Mouse (Mus musculus) kidney, adult 9 months (tissue): ENCODE data around the gene Tbrg4.

ENCODE experiments used
- DNase-seq: peaks from one replicate; pipeline ENCODE4 v3.0.0; 2022

Tbrg4 gene

DNA sequence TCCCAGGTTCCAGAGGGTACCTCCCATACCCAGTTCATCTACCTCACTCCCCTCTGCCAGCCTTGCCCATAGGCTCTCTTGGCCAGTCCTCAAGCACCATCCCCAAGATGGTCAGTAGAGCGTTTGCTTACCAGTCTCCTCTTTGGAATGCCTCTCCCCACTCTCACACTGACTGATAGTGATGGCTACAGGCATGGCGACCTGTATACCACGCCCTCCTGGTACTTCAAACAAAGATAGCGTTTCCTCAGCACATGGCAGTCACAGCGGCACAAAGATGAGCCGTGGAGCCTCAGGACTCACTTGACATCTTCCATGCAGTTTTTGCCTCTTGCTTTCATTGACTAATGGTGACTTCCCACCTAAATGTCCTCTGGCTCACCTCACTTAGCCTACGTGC, 36.0 kb downstream of the Tbrg4 start:
- DNase-seq, result no peak

DNA sequence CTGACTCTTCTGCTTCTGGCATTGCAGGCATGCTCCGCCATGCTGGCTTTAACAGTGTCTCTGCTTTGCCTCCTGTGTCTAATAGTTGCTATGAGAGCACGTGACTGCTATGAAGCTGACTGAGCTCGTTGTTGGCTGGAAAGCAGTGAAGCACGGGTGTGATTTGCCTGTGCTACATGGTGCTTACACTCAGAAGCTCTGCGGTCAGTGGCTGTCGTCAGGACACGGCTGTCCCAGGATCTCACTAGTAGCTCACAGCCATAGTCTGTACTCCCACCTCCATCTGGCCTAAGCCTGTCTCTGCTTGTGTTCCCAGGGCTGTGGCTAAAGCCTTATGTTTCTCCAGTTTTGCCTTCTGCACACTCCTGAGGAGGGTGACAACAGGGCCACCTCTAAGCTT, 37.6 kb downstream of the Tbrg4 start:
- DNase-seq, result no peak

- DNase-seq, result no peak
Measured at GRCm38 (mm10) chr11:6587249-6587940, 38.5 kb downstream of the Tbrg4 start.

GRCm38 (mm10) chr11:6586660-6587059, 39.2 kb downstream of the Tbrg4 start:
- peak; percentile 24 for DNase-seq

DNA sequence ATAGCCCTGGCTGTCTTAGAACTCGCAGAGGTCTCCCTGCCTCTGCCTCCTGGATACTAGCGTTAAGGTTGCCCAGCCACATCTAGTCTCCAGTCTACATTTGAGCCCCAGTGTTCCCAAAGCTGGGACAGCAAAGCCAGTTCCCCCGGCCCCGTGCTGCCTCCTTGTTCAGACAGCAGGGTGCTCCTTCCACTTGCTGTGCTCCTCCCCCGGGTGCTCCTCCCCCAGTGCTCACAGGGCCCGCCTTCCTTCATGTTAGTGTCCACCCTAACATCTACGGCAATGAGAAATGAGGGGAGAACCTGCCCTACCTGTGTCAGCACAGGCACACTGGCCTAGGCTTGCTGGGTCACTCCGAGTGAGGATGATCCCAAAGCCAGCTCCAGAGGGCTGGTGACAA, 40.1 kb downstream of the Tbrg4 start:
- DNase-seq, result no peak

GRCm38 (mm10) chr11:6581560-6581959, 44.3 kb downstream of the Tbrg4 start:
- no peak for DNase-seq

DNA sequence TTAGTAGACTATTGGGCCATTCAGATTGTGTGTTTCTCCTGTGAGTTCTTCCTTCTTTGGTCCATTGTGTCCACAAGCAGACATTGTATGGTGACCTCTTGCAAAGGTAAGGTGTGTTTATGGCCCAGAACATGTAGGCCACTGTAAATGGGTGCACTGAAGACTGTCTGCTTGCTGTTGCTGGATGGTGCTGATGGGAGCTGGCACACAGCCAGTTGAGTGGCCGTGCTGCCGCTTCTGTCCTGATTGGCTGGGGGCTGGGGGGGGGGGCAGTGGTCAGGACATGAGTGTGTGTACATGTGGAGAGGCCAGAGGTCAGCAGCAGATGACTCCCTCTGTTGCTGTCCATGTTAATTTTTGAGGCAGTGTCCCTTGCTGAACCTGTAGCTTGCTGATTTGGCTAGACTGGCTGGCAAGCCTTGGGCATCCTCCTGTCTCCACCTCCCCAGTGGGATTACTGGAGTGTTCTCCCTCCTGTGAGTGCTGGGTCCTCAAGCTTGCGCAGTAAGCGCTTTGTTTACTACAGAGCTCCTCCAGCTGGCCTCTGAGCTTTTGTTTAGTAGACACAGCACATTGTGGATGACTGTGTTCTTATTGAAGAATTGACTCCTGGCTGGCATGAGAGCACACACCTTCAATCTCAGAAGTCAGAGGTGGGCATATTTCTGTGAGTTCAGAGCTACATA, 45.7 kb downstream of the Tbrg4 start:
- no peak for DNase-seq

GRCm38 (mm10) chr11:6579361-6579760, 46.5 kb downstream of the Tbrg4 start:
- no peak for DNase-seq

DNA sequence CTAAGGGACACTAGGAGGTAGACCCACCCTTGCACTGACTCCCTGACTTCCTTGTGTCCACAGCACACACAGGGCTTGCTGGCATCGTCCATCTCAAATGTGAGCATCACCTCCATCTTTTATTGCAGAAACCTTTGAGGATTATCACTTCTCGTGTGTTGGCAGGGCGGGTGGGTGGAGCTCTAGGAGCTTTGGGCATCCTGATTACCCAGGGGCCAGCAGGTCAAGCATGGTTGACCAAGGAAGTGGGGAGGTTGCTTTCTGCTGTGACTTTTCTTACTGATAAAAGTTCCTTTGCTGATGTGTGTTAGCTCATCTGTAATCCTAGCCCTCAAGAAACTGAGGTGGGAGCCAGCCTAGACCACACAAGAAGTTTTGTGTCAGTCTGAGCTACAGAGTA, 49.7 kb downstream of the Tbrg4 start:
- no peak for DNase-seq

GRCm38 (mm10) chr11:6569410-6569777, 56.5 kb downstream of the Tbrg4 start:
- DNase-seq, result no peak

- DNase-seq, result no peak
Measured at GRCm38 (mm10) chr11:6568584-6569409, 57.1 kb downstream of the Tbrg4 start.

GRCm38 (mm10) chr11:6567951-6568350, 57.9 kb downstream of the Tbrg4 start:
- no peak for DNase-seq

GRCm38 (mm10) chr11:6566496-6566895, 59.4 kb downstream of the Tbrg4 start:
- no peak for DNase-seq
